Mouse (Mus musculus) MEL (cell line): ENCODE measurements around the gene Socs4. TPM values are rescaled to one million over a fixed set of nuclear protein-coding genes. Genes with fewer than 3 reads are reported as not detected.
A peak's percentile ranks its signal among the peaks of the same experiment; 100 is the strongest.

Source experiments
- DNase-seq: peaks from one replicate; pipeline ENCODE4 v3.0.0; 2011; ENCODE audit warnings: low read depth, low spot score
- H3K27ac ChIP-seq: 2 replicates; pipeline ENCODE4 v1.5.1; 2012; ENCODE audit warnings: low read depth, mild to moderate bottlenecking, control low read depth, low read length, moderate library complexity; ENCODE audit not compliant: control insufficient read depth
- H3K27me3 ChIP-seq, 2 experiments: fragments of 150-350 bp in 1 of 2; sonication (generic) in 1 of 2; 2 replicates each; pipeline ENCODE4 v1.6.1; 2012; ENCODE audit warnings: low read length in 2 of 2, mild to moderate bottlenecking in 2 of 2, improper control_type of control experiment in 1 of 2, moderate library complexity in 1 of 2; ENCODE audit not compliant: insufficient read depth in 2 of 2, control insufficient read depth in 1 of 2
- H3K36me3 ChIP-seq, 2 experiments: 2 replicates each; pipeline ENCODE4 v1.6.1; 2012 to 2014; ENCODE audit warnings: low read length in 2 of 2, improper control_type of control experiment in 1 of 2, inconsistent platforms in 1 of 2, mild to moderate bottlenecking in 1 of 2; ENCODE audit not compliant: insufficient read depth in 2 of 2, control insufficient read depth in 1 of 2
- H3K4me1 ChIP-seq, 2 experiments: fragments of 150-350 bp in 1 of 2; sonication (generic) in 1 of 2; 2 replicates each; pipeline ENCODE4 v1.6.1; 2012; ENCODE audit warnings: low read length in 2 of 2, improper control_type of control experiment in 1 of 2, mild to moderate bottlenecking in 1 of 2; ENCODE audit not compliant: insufficient read depth in 2 of 2, control insufficient read depth in 1 of 2
- H3K4me3 ChIP-seq, 2 experiments: fragments of 150-350 bp in 1 of 2; sonication (generic) in 1 of 2; 2 replicates each; pipeline ENCODE4 v1.5.1; 2012; ENCODE audit warnings: low read depth in 2 of 2, low read length in 2 of 2, mild to moderate bottlenecking in 2 of 2, moderate library complexity in 2 of 2, control low read depth in 1 of 2, improper control_type of control experiment in 1 of 2; ENCODE audit not compliant: control insufficient read depth in 1 of 2, insufficient read depth in 1 of 2
- H3K79me2 ChIP-seq: 2 replicates; pipeline ENCODE4 v1.6.1; 2012; ENCODE audit warnings: mild to moderate bottlenecking, low read length, moderate library complexity; ENCODE audit not compliant: control insufficient read depth, poor library complexity, insufficient read depth
- H3K9ac ChIP-seq: 2 replicates; pipeline ENCODE4 v1.6.1; 2012; ENCODE audit warnings: low read depth, mild to moderate bottlenecking, control low read depth, low read length, moderate library complexity; ENCODE audit not compliant: control insufficient read depth, poor library complexity, severe bottlenecking
- H3K9me3 ChIP-seq: fragments of 150-350 bp; sonication (generic); replicated peaks from 2 replicates; pipeline ENCODE4 v1.6.1; 2012; ENCODE audit warnings: mild to moderate bottlenecking, low read length, improper control_type of control experiment, moderate library complexity; ENCODE audit not compliant: insufficient read depth
- BHLHE40 ChIP-seq: IDR thresholded peaks from 2 replicates; pipeline ENCODE4 v1.6.1; 2012; ENCODE audit warnings: low read depth, mild to moderate bottlenecking, inconsistent platforms, low read length, improper control_type of control experiment, borderline replicate concordance
- CHD1 ChIP-seq: IDR thresholded peaks from 2 replicates; pipeline ENCODE4 v1.6.1; 2012; ENCODE audit warnings: low read depth, mild to moderate bottlenecking, inconsistent platforms, low read length, improper control_type of control experiment
- CHD2 ChIP-seq: IDR thresholded peaks from 2 replicates; pipeline ENCODE4 v1.6.1; 2011; ENCODE audit warnings: low read length, improper control_type of control experiment
- CTCF ChIP-seq, 3 experiments: IDR thresholded peaks in 2 of 3; conservative IDR thresholded peaks in 1 of 3; 2 replicates each; pipeline ENCODE4 v1.5.1; 2011 to 2012; ENCODE audit warnings: low read length in 3 of 3, low read depth in 2 of 3, mild to moderate bottlenecking in 2 of 3, improper control_type of control experiment in 1 of 3, inconsistent platforms in 1 of 3, mixed read lengths in 1 of 3, moderate library complexity in 1 of 3; ENCODE audit not compliant: control insufficient read depth in 1 of 3, insufficient read depth in 1 of 3, poor library complexity in 1 of 3, severe bottlenecking in 1 of 3
- E2F4 ChIP-seq: IDR thresholded peaks from 2 replicates; pipeline ENCODE4 v1.6.1; 2011; ENCODE audit warnings: low read depth, low read length, improper control_type of control experiment, borderline replicate concordance
- ELF1 ChIP-seq: IDR thresholded peaks from 2 replicates; pipeline ENCODE4 v1.6.1; 2014; ENCODE audit warnings: low read depth, mild to moderate bottlenecking, inconsistent platforms, low read length, improper control_type of control experiment, moderate library complexity
- EP300 ChIP-seq, 2 experiments: IDR thresholded peaks; 2 replicates each; pipeline ENCODE4 v1.6.1; 2011; ENCODE audit warnings: improper control_type of control experiment in 2 of 2, low read length in 2 of 2, low read depth in 1 of 2, mild to moderate bottlenecking in 1 of 2
- ETS1 ChIP-seq: IDR thresholded peaks from 2 replicates; pipeline ENCODE4 v1.6.1; 2012; ENCODE audit warnings: low read depth, mild to moderate bottlenecking, inconsistent platforms, low read length, improper control_type of control experiment, moderate library complexity
- GABPA ChIP-seq: IDR thresholded peaks from 2 replicates; pipeline ENCODE4 v1.6.1; 2012; ENCODE audit warnings: low read depth, mild to moderate bottlenecking, inconsistent platforms, low read length, improper control_type of control experiment, moderate library complexity
- HCFC1 ChIP-seq: IDR thresholded peaks from 2 replicates; pipeline ENCODE4 v1.6.1; 2012; ENCODE audit warnings: low read depth, mild to moderate bottlenecking, inconsistent platforms, low read length, improper control_type of control experiment, moderate library complexity
- JUND ChIP-seq: IDR thresholded peaks from 2 replicates; pipeline ENCODE4 v1.6.1; 2011; ENCODE audit warnings: low read depth, mild to moderate bottlenecking, improper control_type of control experiment, low read length
- KAT2A ChIP-seq: conservative IDR thresholded peaks from 2 replicates; pipeline ENCODE4 v1.6.1; 2012; ENCODE audit warnings: low read depth, low read length, improper control_type of control experiment, inconsistent platforms
- MAFK ChIP-seq: IDR thresholded peaks from 2 replicates; pipeline ENCODE4 v1.6.1; 2011; ENCODE audit warnings: low read depth, mild to moderate bottlenecking, low read length, improper control_type of control experiment, borderline replicate concordance
- MAX ChIP-seq: IDR thresholded peaks from 2 replicates; pipeline ENCODE4 v1.6.1; 2011; ENCODE audit warnings: low read length, improper control_type of control experiment
- MAZ ChIP-seq: IDR thresholded peaks from 2 replicates; pipeline ENCODE4 v1.6.1; 2012; ENCODE audit warnings: low read depth, mild to moderate bottlenecking, inconsistent platforms, low read length, improper control_type of control experiment
- MXI1 ChIP-seq: IDR thresholded peaks from 2 replicates; pipeline ENCODE4 v1.6.1; 2011; ENCODE audit warnings: mild to moderate bottlenecking, low read depth, low read length, improper control_type of control experiment
- MYB ChIP-seq: IDR thresholded peaks from 2 replicates; pipeline ENCODE4 v1.6.1; 2011; ENCODE audit warnings: mild to moderate bottlenecking, low read depth, low read length, improper control_type of control experiment
- MYC ChIP-seq: IDR thresholded peaks from 2 replicates; pipeline ENCODE4 v1.6.1; 2011; ENCODE audit warnings: low read depth, mild to moderate bottlenecking, low read length, improper control_type of control experiment, moderate library complexity
- NELFE ChIP-seq: IDR thresholded peaks from 2 replicates; pipeline ENCODE4 v1.6.1; 2011; ENCODE audit warnings: low read depth, low read length, improper control_type of control experiment
- NRF1 ChIP-seq: IDR thresholded peaks from 2 replicates; pipeline ENCODE4 v1.6.1; 2014; ENCODE audit warnings: low read depth, mild to moderate bottlenecking, inconsistent platforms, low read length, improper control_type of control experiment, moderate library complexity; ENCODE audit not compliant: poor library complexity, insufficient read depth, severe bottlenecking
- POLR2AphosphoS5 ChIP-seq: IDR thresholded peaks from 2 replicates; pipeline ENCODE4 v1.6.1; 2012; ENCODE audit warnings: low read depth, borderline replicate concordance, mild to moderate bottlenecking, inconsistent platforms, low read length, moderate library complexity, mixed read lengths
- RAD21 ChIP-seq: IDR thresholded peaks from 2 replicates; pipeline ENCODE4 v1.6.1; 2011; ENCODE audit warnings: mild to moderate bottlenecking, low read depth, low read length, improper control_type of control experiment
- RCOR1 ChIP-seq: IDR thresholded peaks from 2 replicates; pipeline ENCODE4 v1.6.1; 2012; ENCODE audit warnings: low read depth, mild to moderate bottlenecking, inconsistent platforms, low read length, improper control_type of control experiment
- TAL1 ChIP-seq: IDR thresholded peaks from 2 replicates; pipeline ENCODE4 v1.6.1; 2012; ENCODE audit warnings: mild to moderate bottlenecking, inconsistent platforms, low read length, moderate library complexity, mixed read lengths
- TBP ChIP-seq: IDR thresholded peaks from 2 replicates; pipeline ENCODE4 v1.8.0; 2011; ENCODE audit warnings: low read depth, low read length, improper control_type of control experiment
- USF1 ChIP-seq: IDR thresholded peaks from 2 replicates; pipeline ENCODE4 v1.6.1; 2014; ENCODE audit warnings: low read depth, mild to moderate bottlenecking, inconsistent platforms, low read length, improper control_type of control experiment, moderate library complexity
- USF2 ChIP-seq, 2 experiments: IDR thresholded peaks; 2 replicates each; pipeline ENCODE4 v1.6.1; 2011 to 2012; ENCODE audit warnings: improper control_type of control experiment in 2 of 2, low read length in 2 of 2, borderline replicate concordance in 1 of 2, inconsistent platforms in 1 of 2, low read depth in 1 of 2, mild to moderate bottlenecking in 1 of 2; ENCODE audit not compliant: insufficient read depth in 1 of 2
- ZC3H11A ChIP-seq: IDR thresholded peaks from 2 replicates; pipeline ENCODE4 v1.6.1; 2012; ENCODE audit warnings: low read depth, mild to moderate bottlenecking, inconsistent platforms, low read length, improper control_type of control experiment
- ZKSCAN1 ChIP-seq: IDR thresholded peaks from 2 replicates; pipeline ENCODE4 v1.6.1; 2012; ENCODE audit warnings: low read depth, mild to moderate bottlenecking, inconsistent platforms, low read length, improper control_type of control experiment, moderate library complexity
- ZNF384 ChIP-seq: IDR thresholded peaks from 2 replicates; pipeline ENCODE4 v1.6.1; 2012; ENCODE audit warnings: low read depth, mild to moderate bottlenecking, inconsistent platforms, low read length, improper control_type of control experiment
- polyA plus RNA-seq, 2 experiments: library from polyadenylated mRNA; stranded (reverse) in 1 of 2; unstranded in 1 of 2; fragments of >175 nt in 1 of 2; fragments of >200 nt in 1 of 2; gene quantifications; 2 replicates each; pipeline versions ENCODE4 v1.2.1 to v1.2.4; 2012; ENCODE audit warnings: low replicate concordance in 2 of 2, low read depth in 1 of 2; ENCODE audit not compliant: insufficient read length in 2 of 2, insufficient read depth in 1 of 2, missing spikeins in 1 of 2
- total RNA-seq: library from RNA; depleted of rRNA; stranded (reverse); fragments of 300-350 nt; gene quantifications from 2 replicates; pipeline ENCODE4 v1.2.3, GENCODE M21; 2012

Socs4 gene
- total and polyA plus RNA-seq, 3 experiments = 8.8 to 21.0 (median 13.9) TPM

DNA sequence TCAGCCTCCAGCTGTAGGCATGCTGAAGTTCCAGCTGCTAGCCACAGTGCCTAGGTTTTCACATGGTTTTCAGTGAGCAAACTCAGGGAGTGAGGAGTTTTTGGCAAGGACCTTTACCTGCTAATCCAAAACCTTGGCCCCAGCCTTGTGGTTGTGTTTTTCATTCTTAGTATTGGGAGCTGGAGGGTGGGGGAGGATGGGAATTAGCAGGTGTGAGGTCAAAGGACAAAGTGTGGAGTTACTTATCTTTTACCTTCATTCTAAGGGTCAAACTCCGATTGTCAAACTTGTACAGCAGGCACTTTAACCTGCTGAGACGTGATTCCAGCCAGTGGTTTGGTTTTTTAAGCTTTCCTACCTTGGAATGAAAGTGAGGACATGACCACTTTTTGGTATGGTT, 19.5 kb downstream of the Socs4 start:
- no peaks in the 10 kb centered on the region for H3K9me3 ChIP-seq
- no peak for TF ChIP-seq MXI1
- H3K27me3 ChIP-seq = no peaks in the 10 kb centered on the region
- peaks cover 32% of the 10 kb centered on the region for H3K79me2 ChIP-seq
- H3K36me3 ChIP-seq = peaks cover 1 to 40% of the 10 kb centered on the region in 2 experiments; a peak in 2 of 4 replicates
- H3K27ac ChIP-seq = no peak overlapping the region
- no peak overlapping the region for H3K4me3 ChIP-seq
- H3K9ac ChIP-seq = no peak overlapping the region
- H3K4me1 ChIP-seq = peaks cover 5 to 12% of the 10 kb centered on the region in 2 experiments
- DNase-seq = no peak

DNA sequence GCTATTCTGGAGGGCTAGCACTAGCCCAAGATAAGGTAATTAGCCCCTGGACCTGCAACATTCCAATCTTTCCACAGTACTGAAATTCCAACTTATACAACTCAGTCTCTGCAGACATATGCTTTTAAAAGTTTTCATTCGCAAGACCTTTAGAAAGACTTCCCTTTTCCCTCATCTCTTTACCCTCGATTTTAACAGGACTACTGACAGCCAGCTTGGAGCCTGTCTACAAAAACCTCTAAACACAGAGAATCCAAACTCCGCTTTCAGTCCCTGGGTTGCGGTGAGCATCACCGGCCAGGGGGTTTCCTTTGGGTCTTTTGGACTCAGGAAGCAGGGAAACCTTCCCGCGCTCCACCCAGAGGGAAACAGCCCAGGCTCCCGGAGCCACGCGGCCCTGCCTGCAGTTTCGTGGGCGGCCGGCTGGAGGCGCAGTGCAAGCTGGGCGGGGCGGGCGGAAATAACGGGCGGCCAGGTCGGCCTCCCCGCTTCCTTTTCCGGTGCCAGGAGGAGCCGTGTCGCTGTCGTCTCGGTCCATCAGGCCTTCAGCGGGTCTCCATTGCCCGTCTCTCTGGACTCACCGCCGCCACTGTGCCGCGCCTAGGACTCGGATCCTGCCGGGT, 21.2 kb downstream of the Socs4 start, which contains the start of gene Mapk1ip1l:
TSS of gene Mapk1ip1l (plus strand) at position 482 of the 623 bp plus-strand sequence.
- peak; percentile 90 for DNase-seq
- peaks cover 42% of the 10 kb centered on the region for H3K79me2 ChIP-seq
- H3K36me3 ChIP-seq = peaks cover 1 to 40% of the 10 kb centered on the region in 2 experiments; a peak in 2 of 4 replicates
- H3K9ac ChIP-seq = peak within 1 kb of the TSS; percentile 98
- H3K9me3 ChIP-seq = no peaks in the 10 kb centered on the region
- H3K4me3 ChIP-seq = peak within 1 kb of the TSS; percentile 96
- H3K27ac ChIP-seq = peak within 1 kb of the TSS; percentile 90
- peaks cover 5 to 12% of the 10 kb centered on the region in 2 experiments for H3K4me1 ChIP-seq
- H3K27me3 ChIP-seq = no peaks in the 10 kb centered on the region
- peak; percentile 85 for TF ChIP-seq MAX
- TF ChIP-seq EP300 (IDR thresholded peaks at IDR 0.05; ENCODE audit: low read depth in 1 of 2, low read length in 2 of 2) = peak in 1 of 2 experiments; percentile 35; a peak in 2 of 4 replicates
- TF ChIP-seq HCFC1 = peak; percentile 88
- TF ChIP-seq CHD2 = no peak
- TF ChIP-seq MYC = peak; percentile 72; the same call in 1 of the 2 replicates
- no peak for TF ChIP-seq TAL1
- TF ChIP-seq CTCF (IDR thresholded peaks at IDR 0.05 in 2 of 3, conservative IDR thresholded peaks at IDR 0.05 in 1 of 3; ENCODE audit: control insufficient read depth in 1 of 3, insufficient read depth in 1 of 3, low read depth in 2 of 3, low read length in 3 of 3, poor library complexity in 1 of 3, severe bottlenecking in 1 of 3) = peak; percentile 57 to 91 (median 78); a peak in 5 of 6 replicates
- peak; percentile 89; the same call in 1 of the 2 replicates for TF ChIP-seq MAZ
- TF ChIP-seq ZC3H11A = no peak
- TF ChIP-seq MYB = 0 out of 2 replicates have a peak, but pooled peaks have one; percentile 37
- no peak for TF ChIP-seq ZKSCAN1
- no peak for TF ChIP-seq CHD1
- TF ChIP-seq RCOR1 = 0 out of 2 replicates have a peak, but pooled peaks have one; percentile 12
- TF ChIP-seq USF2 (IDR thresholded peaks at IDR 0.05; ENCODE audit: borderline replicate concordance in 1 of 2, insufficient read depth in 1 of 2, low read depth in 1 of 2, low read length in 2 of 2) = no peak
- peak; percentile 60; the same call in 1 of the 2 replicates for TF ChIP-seq E2F4
- peak; percentile 35; the same call in 1 of the 2 replicates for TF ChIP-seq ETS1
- peak; percentile 87 for TF ChIP-seq NELFE
- TF ChIP-seq USF1 = 0 out of 2 replicates have a peak, but pooled peaks have one; percentile 17
- no peak for TF ChIP-seq JUND
- peak; percentile 85 for TF ChIP-seq MXI1
- peak; percentile 63 for TF ChIP-seq TBP
- TF ChIP-seq RAD21 = no peak
- TF ChIP-seq GABPA = no peak
- peak; percentile 82 for TF ChIP-seq ELF1
- TF ChIP-seq KAT2A = no peak; the same call in 1 of the 2 replicates
- TF ChIP-seq NRF1 = no peak
- no peak for TF ChIP-seq ZNF384
- TF ChIP-seq MAFK = no peak
- 0 out of 2 replicates have a peak, but pooled peaks have one; percentile 5 for TF ChIP-seq BHLHE40
- TF ChIP-seq POLR2AphosphoS5 = no peak
